ENCODE assay signal across 33 mouse cellular contexts in genomic region chr6:30183624-30184023, GRCm38 (mm10).
"Had no signal": no experiment of that assay in that cellular context is flagged by ENCODE, and none has a peak within 500 bp of the region (broad histone marks: within the 10 kb centered on the region; RNA-seq: fewer than 3 reads in every experiment).

No protein-coding gene starts in this region.

- ATAC-seq: hindbrain, embryonic 16.5 days; hindbrain, postnatal 0 days; inflammation-experienced regulatory T-cells, adult 6 months; intestine, embryonic 15.5 days; intestine, embryonic 16.5 days; intestine, postnatal 0 days had no signal

- H3K36me3 ChIP-seq: heart, embryonic 13.5 days; heart, embryonic 15.5 days; hindbrain, embryonic 10.5 days; hindbrain, embryonic 12.5 days; hindbrain, embryonic 13.5 days; hindbrain, embryonic 15.5 days; intestine, embryonic 15.5 days; kidney, embryonic 15.5 days had no signal

- DNase-seq: heart, postnatal 10 days; heart, postnatal 14 days; heart, postnatal 36 days; heart, postnatal 4 days; kidney, adult 11 months; kidney, adult 18-20 months; kidney, adult 2 months; kidney, adult 8-10 months; kidney, adult 9 months; kidney, postnatal 10 days; kidney, postnatal 14 days; kidney, postnatal 25 days; kidney, postnatal 36 days; kidney, postnatal 4 days; layer of hippocampus, adult 9-11 months; layer of hippocampus, postnatal 36 days had no signal

- H3K4me3 ChIP-seq: heart, embryonic 13.5 days; heart, embryonic 15.5 days; hindbrain, embryonic 10.5 days; hindbrain, embryonic 12.5 days; hindbrain, embryonic 13.5 days; hindbrain, embryonic 15.5 days; intestine, embryonic 15.5 days; kidney, embryonic 15.5 days; layer of hippocampus, adult 2 months; left cerebral cortex, adult 2 months had no signal

- H3K9me3 ChIP-seq: heart, embryonic 13.5 days; heart, embryonic 15.5 days; hindbrain, embryonic 12.5 days; hindbrain, embryonic 13.5 days; hindbrain, embryonic 15.5 days; intestine, embryonic 15.5 days had no signal

- H3K9ac ChIP-seq: heart, embryonic 13.5 days; heart, embryonic 15.5 days; hindbrain, embryonic 12.5 days; hindbrain, embryonic 13.5 days; hindbrain, embryonic 14.5 days; hindbrain, embryonic 15.5 days; intestine, embryonic 15.5 days; kidney, embryonic 15.5 days had no signal

- H3K4me2 ChIP-seq: heart, embryonic 13.5 days; heart, embryonic 15.5 days; hindbrain, embryonic 12.5 days; hindbrain, embryonic 13.5 days; hindbrain, embryonic 14.5 days; hindbrain, embryonic 15.5 days; intestine, embryonic 15.5 days; kidney, embryonic 15.5 days had no signal

- H3K27ac ChIP-seq: heart, embryonic 13.5 days; heart, embryonic 15.5 days; hindbrain, embryonic 10.5 days; hindbrain, embryonic 12.5 days; hindbrain, embryonic 13.5 days; hindbrain, embryonic 14.5 days; hindbrain, embryonic 15.5 days; hindbrain, postnatal 0 days; intestine, embryonic 15.5 days; kidney, embryonic 15.5 days; kidney, postnatal 0 days; layer of hippocampus, adult 2 months; left cerebral cortex, adult 2 months had no signal
